Mouse (Mus musculus) layer of hippocampus, postnatal 10 days (tissue): ENCODE data around the gene C730034F03Rik. TPM values are rescaled to one million over a fixed set of nuclear protein-coding genes. Genes with fewer than 3 reads are reported as not detected.
A peak's percentile ranks its signal among the peaks of the same experiment; 100 is the strongest.
"Not testable (repeated sequence)": the region's sequence is repeated elsewhere in the genome, so short reads cannot be mapped to it uniquely, and the experiment has no call there.

Experiments
- DNase-seq, 2 experiments: peaks; one replicate each; pipeline ENCODE4 v3.0.0; 2021; ENCODE audit warnings: low spot score in 2 of 2
- long read RNA-seq: library from polyadenylated mRNA; stranded (forward); transcript quantifications from one replicate; pipeline ENCODE4 v2.0.0, GENCODE M21; 2023
- total RNA-seq, 2 experiments: library from RNA; stranded (reverse); gene quantifications; 2 replicates each; pipeline ENCODE4 v1.2.3; 2021

C730034F03Rik gene
- 1 to 10 TPM; 2.0 to 2.4 TPM for total RNA-seq
- long read RNA-seq, partial matches to known transcripts, result 0 of 1 reads
- long read RNA-seq, other reads (novel, unspliced or antisense), result 0 of 1 reads

GRCm38 (mm10) chr15:89429352-89430221 lies at the start of gene C730034F03Rik, which contains the start of the genes Gm44502 and Chkb:
TSS of gene C730034F03Rik (plus strand) at chr15:89429589.
TSS of gene Gm44502 (minus strand) at chr15:89429696.
TSS of gene Chkb (minus strand) at chr15:89429908.
- DNase-seq, result peak; percentile 86 to 90

GRCm38 (mm10) chr15:89384617-89385016 lies 44.8 kb upstream of the C730034F03Rik start, which contains the start of gene Klhdc7b:
TSS of gene Klhdc7b (plus strand) at chr15:89384917.
- no peak for DNase-seq

GRCm38 (mm10) chr15:89387127-89387526 lies 42.3 kb upstream of the C730034F03Rik start:
- no peak for DNase-seq

GRCm38 (mm10) chr15:89390081-89390480 lies 39.3 kb upstream of the C730034F03Rik start:
- no peak for DNase-seq

GRCm38 (mm10) chr15:89396883-89397282 lies 32.5 kb upstream of the C730034F03Rik start:
- no peak for DNase-seq

- DNase-seq, result no peak
These were observed 31.2 kb upstream of the C730034F03Rik start for GRCm38 (mm10) chr15:89398146-89398545.

GRCm38 (mm10) chr15:89399716-89400115 lies 29.7 kb upstream of the C730034F03Rik start:
- no peak for DNase-seq

- no peak for DNase-seq
These were observed 26.9 kb upstream of the C730034F03Rik start for GRCm38 (mm10) chr15:89402471-89402870.

- no peak for DNase-seq
These were observed 24.4 kb upstream of the C730034F03Rik start for GRCm38 (mm10) chr15:89404831-89405623.

- DNase-seq, result no peak
These were observed 22.7 kb upstream of the C730034F03Rik start for GRCm38 (mm10) chr15:89406691-89407090.

- no peak for DNase-seq
These were observed 19.3 kb upstream of the C730034F03Rik start, which contains the start of gene Syce3 for GRCm38 (mm10) chr15:89410118-89410517. TSS of gene Syce3 (minus strand) at chr15:89410503.

GRCm38 (mm10) chr15:89415282-89415681 lies 14.1 kb upstream of the C730034F03Rik start:
- DNase-seq, result no peak

- no peak for DNase-seq
These were observed 7.5 kb upstream of the C730034F03Rik start for GRCm38 (mm10) chr15:89421938-89422337.

GRCm38 (mm10) chr15:89424621-89425020 lies 4.8 kb upstream of the C730034F03Rik start:
- DNase-seq, result no peak

GRCm38 (mm10) chr15:89425711-89426121 lies 3.7 kb upstream of the C730034F03Rik start, which contains the start of gene Cpt1b:
TSS of gene Cpt1b (minus strand) at chr15:89425863.
- no peak for DNase-seq

- DNase-seq, result no peak
These were observed 2.7 kb upstream of the C730034F03Rik start for GRCm38 (mm10) chr15:89426716-89427115.

GRCm38 (mm10) chr15:89428136-89428790 lies 1.1 kb upstream of the C730034F03Rik start:
- DNase-seq, result no peak

GRCm38 (mm10) chr15:89428821-89429351 lies 503 bp upstream of the C730034F03Rik start:
- DNase-seq, result no peak

- no peak for DNase-seq
These were observed 952 bp downstream of the C730034F03Rik start for GRCm38 (mm10) chr15:89430341-89430740.

- not testable (repeated sequence) for DNase-seq
These were observed 1.4 kb downstream of the C730034F03Rik start for GRCm38 (mm10) chr15:89430771-89431170.

- no peak for DNase-seq
These were observed 1.9 kb downstream of the C730034F03Rik start for GRCm38 (mm10) chr15:89431271-89431670.
